Mouse (Mus musculus): Measurements from ENCODE around the gene Phlpp1. TPM values are rescaled to one million over a fixed set of nuclear protein-coding genes. Genes with fewer than 3 reads are reported as not detected.

Gene Phlpp1
- 4.0 and 4.5 TPM in 2 replicates for polyA plus RNA-seq (2014; fragmentation: Nextera tagmentation; extraction: Ambion mirVana)

DNA sequence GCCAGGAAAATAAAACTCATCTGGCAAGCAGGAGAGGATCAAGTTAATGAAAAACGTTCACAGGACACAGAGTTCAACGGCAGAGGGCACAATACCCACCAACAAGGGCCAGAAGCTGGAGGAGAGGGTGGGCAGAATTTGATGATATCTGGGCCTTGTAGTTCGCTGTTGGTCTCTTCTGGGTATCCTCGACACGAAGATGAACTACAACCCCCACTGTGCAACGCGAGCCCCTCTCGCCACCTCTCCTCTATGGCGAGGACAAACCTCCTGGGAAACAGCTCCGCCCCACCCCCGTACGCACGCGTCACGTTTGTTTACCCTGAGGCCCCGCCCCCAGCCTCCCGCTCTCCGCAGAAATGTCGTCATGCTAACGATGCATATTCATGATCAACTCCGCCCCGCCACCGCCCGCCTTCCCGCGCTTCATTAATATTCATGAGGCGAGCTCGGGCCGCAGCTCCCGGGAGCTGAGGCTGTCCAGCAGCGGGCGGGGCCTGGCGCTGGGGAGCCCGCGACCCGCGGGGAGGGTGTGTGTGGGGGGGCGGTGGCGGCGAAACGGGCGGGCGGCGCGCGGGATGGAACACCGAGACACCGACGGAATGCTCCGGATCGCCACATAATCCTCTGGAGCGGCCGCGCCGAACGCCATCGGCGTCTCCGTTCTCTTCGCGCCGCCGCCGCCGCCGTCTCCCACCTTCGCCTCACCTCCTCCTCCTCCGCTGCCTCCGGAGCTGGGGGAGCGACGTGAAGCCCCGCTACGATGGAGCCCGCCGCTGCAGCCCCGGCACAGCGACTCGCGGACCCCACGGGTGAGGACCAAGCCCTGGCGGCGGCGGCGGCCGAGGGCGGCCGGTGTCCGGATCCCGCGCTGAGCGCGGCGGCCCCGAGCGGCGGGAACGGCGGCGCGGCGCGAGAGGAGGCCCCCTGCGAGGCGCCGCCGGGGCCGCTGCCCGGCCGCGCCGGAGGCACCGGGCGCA lies at the start of gene Phlpp1:
Gene Phlpp1, plus strand, starts transcription at position 512 of the 980 bp plus-strand sequence.
- Histone ChIP-seq H3K27me3 (ENCODE audit: control insufficient read depth, insufficient read depth, low read length) (no peaks in the 10 kb centered on the region), H3K36me3 (ENCODE audit: control insufficient read depth, insufficient read depth, low read length) (no peaks in the 10 kb centered on the region), H3K9ac (ENCODE audit: low read depth, low read length) (peak within 1 kb of the TSS; percentile 95), H3K27ac (ENCODE audit: low read depth, low read length) (peak within 1 kb of the TSS; percentile 93), H3K4me2 (peak within 1 kb of the TSS; percentile 62), H3K4me3 (ENCODE audit: low read depth, low read length) (peak within 1 kb of the TSS; percentile 85), H3K4me1 (ENCODE audit: control insufficient read depth, insufficient read depth, low read length) (peaks cover 12% of the 10 kb centered on the region), H3K9me3 (replicated peaks; ENCODE audit: control insufficient read depth, low read length) (no peaks in the 10 kb centered on the region)
- peak; percentile 98 for ATAC-seq (replicated peaks; ENCODE audit: insufficient number of reproducible peaks, low FRiP score, low TSS enrichment)
- WGBS (ENCODE audit: insufficient replicate concordance): under 1% methylated on average over 87 of the region's 113 CpGs

DNA sequence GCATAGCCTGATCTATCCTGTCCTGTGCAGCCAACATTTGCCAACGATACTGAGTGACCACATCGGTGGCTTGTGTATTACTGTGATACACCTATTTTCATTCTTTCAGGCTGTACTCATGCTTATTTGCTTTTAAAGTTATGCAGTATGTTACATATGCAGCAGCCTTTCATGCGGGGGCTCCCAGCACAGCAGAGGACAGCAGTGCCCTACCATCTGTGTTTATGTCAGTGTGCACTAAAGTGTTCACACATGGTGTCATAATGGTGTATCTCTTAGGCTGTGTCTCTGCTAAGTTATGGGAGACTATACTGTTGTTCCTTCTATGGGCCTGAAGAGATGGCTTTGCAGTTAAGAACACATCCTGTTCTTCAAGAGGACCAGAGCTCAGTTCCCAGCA lies 45.0 kb upstream of the Phlpp1 start:
- WGBS (ENCODE audit: insufficient replicate concordance): 82% methylated on average over 3 of the region's 3 CpGs
- Histone ChIP-seq H3K4me1 (ENCODE audit: control insufficient read depth, insufficient read depth, low read length) (no peaks in the 10 kb centered on the region), H3K9ac (ENCODE audit: low read depth, low read length) (no peak overlapping the region), H3K36me3 (ENCODE audit: control insufficient read depth, insufficient read depth, low read length) (no peaks in the 10 kb centered on the region), H3K27ac (ENCODE audit: low read depth, low read length) (no peak overlapping the region), H3K27me3 (ENCODE audit: control insufficient read depth, insufficient read depth, low read length) (no peaks in the 10 kb centered on the region), H3K9me3 (replicated peaks; ENCODE audit: control insufficient read depth, low read length) (no peaks in the 10 kb centered on the region), H3K4me2 (no peak overlapping the region), H3K4me3 (ENCODE audit: low read depth, low read length) (no peak overlapping the region)
- ATAC-seq (replicated peaks; ENCODE audit: insufficient number of reproducible peaks, low FRiP score, low TSS enrichment): no peak

GRCm38 (mm10) chr1:106131697-106132349 lies 39.7 kb upstream of the Phlpp1 start:
- Histone ChIP-seq H3K36me3 (ENCODE audit: control insufficient read depth, insufficient read depth, low read length) (no peaks in the 10 kb centered on the region), H3K4me2 (no peak overlapping the region), H3K27me3 (ENCODE audit: control insufficient read depth, insufficient read depth, low read length) (no peaks in the 10 kb centered on the region), H3K27ac (ENCODE audit: low read depth, low read length) (no peak overlapping the region), H3K9ac (ENCODE audit: low read depth, low read length) (no peak overlapping the region), H3K4me3 (ENCODE audit: low read depth, low read length) (no peak overlapping the region), H3K9me3 (replicated peaks; ENCODE audit: control insufficient read depth, low read length) (no peaks in the 10 kb centered on the region), H3K4me1 (ENCODE audit: control insufficient read depth, insufficient read depth, low read length) (no peaks in the 10 kb centered on the region)
- no peak for ATAC-seq (replicated peaks; ENCODE audit: insufficient number of reproducible peaks, low FRiP score, low TSS enrichment)
- 59% methylated on average over 4 of the region's 4 CpGs for WGBS (ENCODE audit: insufficient replicate concordance)

DNA sequence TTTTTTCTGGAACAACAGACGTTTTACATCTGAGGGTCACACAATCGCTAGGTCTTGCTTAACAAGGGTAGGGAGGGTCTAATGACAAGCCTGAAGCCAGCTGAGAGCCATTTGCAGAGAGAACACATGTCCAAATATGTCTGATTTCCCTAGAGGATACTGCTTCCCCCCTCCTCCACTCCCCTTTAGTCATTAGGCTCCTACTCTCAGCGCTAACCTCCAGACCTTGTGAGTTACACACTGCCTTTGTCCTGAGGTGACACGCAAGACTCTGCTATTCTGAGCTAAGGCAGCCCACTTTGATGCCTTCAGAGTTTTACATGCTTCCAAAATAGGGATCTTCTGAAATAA lies 39.2 kb upstream of the Phlpp1 start:
- Histone ChIP-seq H3K9me3 (replicated peaks; ENCODE audit: control insufficient read depth, low read length) (no peaks in the 10 kb centered on the region), H3K4me1 (ENCODE audit: control insufficient read depth, insufficient read depth, low read length) (no peaks in the 10 kb centered on the region), H3K36me3 (ENCODE audit: control insufficient read depth, insufficient read depth, low read length) (no peaks in the 10 kb centered on the region), H3K9ac (ENCODE audit: low read depth, low read length) (no peak overlapping the region), H3K4me2 (no peak overlapping the region), H3K27me3 (ENCODE audit: control insufficient read depth, insufficient read depth, low read length) (no peaks in the 10 kb centered on the region), H3K4me3 (ENCODE audit: low read depth, low read length) (no peak overlapping the region), H3K27ac (ENCODE audit: low read depth, low read length) (no peak overlapping the region)
- WGBS (ENCODE audit: insufficient replicate concordance): 66% methylated on average over 4 of the region's 4 CpGs
- no peak for ATAC-seq (replicated peaks; ENCODE audit: insufficient number of reproducible peaks, low FRiP score, low TSS enrichment)

DNA sequence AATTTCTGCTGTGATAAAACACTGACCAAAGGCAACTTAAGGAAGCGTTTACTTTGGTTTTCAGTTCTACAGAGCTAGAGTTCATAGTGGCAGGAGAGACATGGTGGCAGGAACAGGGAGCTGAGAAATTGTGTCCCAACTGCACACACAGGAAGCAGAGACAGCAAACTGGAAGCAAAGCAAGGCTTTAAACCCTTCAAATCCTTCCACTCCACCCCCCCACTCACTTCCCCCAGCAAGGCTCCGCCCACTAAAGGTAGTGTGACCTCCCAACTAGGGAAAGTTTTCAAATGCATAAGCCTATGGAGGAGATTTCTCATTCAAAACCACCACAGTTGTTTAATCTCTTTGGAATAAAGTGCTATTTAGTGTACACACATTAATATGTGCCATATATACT lies 32.9 kb upstream of the Phlpp1 start:
- Histone ChIP-seq H3K4me2 (no peak overlapping the region), H3K27me3 (ENCODE audit: control insufficient read depth, insufficient read depth, low read length) (no peaks in the 10 kb centered on the region), H3K4me3 (ENCODE audit: low read depth, low read length) (no peak overlapping the region), H3K4me1 (ENCODE audit: control insufficient read depth, insufficient read depth, low read length) (no peaks in the 10 kb centered on the region), H3K36me3 (ENCODE audit: control insufficient read depth, insufficient read depth, low read length) (no peaks in the 10 kb centered on the region), H3K9ac (ENCODE audit: low read depth, low read length) (no peak overlapping the region), H3K9me3 (replicated peaks; ENCODE audit: control insufficient read depth, low read length) (no peaks in the 10 kb centered on the region), H3K27ac (ENCODE audit: low read depth, low read length) (no peak overlapping the region)
- no peak for ATAC-seq (replicated peaks; ENCODE audit: insufficient number of reproducible peaks, low FRiP score, low TSS enrichment)
- WGBS (ENCODE audit: insufficient replicate concordance): 85% methylated on average over 2 of the region's 2 CpGs

DNA sequence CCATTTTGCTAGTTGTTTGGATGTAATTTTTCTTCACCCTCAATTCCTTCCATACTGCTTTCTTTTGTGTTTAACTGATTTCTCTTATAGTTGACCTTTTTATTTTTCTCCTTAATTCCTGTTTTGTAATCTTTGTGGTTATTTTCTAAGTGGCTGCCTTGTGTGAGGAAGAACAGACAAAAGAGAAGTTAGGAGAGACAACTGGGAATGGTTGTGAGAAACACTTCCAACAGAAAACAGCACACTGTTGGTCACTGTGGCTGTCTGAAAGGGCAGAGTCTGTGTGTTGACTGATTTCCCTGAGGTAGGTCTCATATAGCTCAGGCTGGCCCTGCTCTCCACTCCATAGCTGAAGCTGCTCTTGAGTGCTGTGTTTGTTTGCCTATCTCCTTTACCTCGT lies 32.4 kb upstream of the Phlpp1 start:
- Histone ChIP-seq H3K27me3 (ENCODE audit: control insufficient read depth, insufficient read depth, low read length) (no peaks in the 10 kb centered on the region), H3K9me3 (replicated peaks; ENCODE audit: control insufficient read depth, low read length) (no peaks in the 10 kb centered on the region), H3K27ac (ENCODE audit: low read depth, low read length) (no peak overlapping the region), H3K4me2 (no peak overlapping the region), H3K9ac (ENCODE audit: low read depth, low read length) (no peak overlapping the region), H3K4me1 (ENCODE audit: control insufficient read depth, insufficient read depth, low read length) (no peaks in the 10 kb centered on the region), H3K4me3 (ENCODE audit: low read depth, low read length) (no peak overlapping the region), H3K36me3 (ENCODE audit: control insufficient read depth, insufficient read depth, low read length) (no peaks in the 10 kb centered on the region)
- 44% methylated on average over 1 of the region's 1 CpGs for WGBS (ENCODE audit: insufficient replicate concordance)
- ATAC-seq (replicated peaks; ENCODE audit: insufficient number of reproducible peaks, low FRiP score, low TSS enrichment): no peak

DNA sequence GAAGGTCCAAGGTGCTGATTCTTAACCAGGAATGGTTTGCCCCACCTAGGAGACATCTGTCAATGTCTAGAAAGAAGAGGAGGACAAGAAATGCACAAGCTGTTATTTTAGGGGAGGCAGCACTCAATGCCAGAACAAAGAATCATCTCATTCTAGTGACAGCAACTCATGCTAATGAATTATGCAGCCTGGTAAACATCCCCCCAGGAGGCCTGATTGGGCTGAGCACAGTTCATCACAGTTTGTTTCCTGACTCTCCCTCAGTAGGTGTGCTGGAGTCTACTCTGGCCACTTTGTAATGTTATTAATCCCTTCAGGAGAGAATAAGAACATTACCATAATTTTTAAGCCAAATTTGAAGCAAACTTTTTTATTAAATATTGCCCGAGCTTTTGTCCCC lies 29.5 kb upstream of the Phlpp1 start:
- 74% methylated on average over 1 of the region's 1 CpGs for WGBS (ENCODE audit: insufficient replicate concordance)
- H3K4me3 ChIP-seq (ENCODE audit: low read depth, low read length): no peak overlapping the region
- ATAC-seq (replicated peaks; ENCODE audit: insufficient number of reproducible peaks, low FRiP score, low TSS enrichment): no peak
- no peak overlapping the region for H3K9ac ChIP-seq (ENCODE audit: low read depth, low read length)
- no peaks in the 10 kb centered on the region for H3K9me3 ChIP-seq (replicated peaks; ENCODE audit: control insufficient read depth, low read length)
- no peak overlapping the region for H3K4me2 ChIP-seq
- H3K4me1 ChIP-seq (ENCODE audit: control insufficient read depth, insufficient read depth, low read length): no peaks in the 10 kb centered on the region
- H3K27ac ChIP-seq (ENCODE audit: low read depth, low read length): no peak overlapping the region
- no peaks in the 10 kb centered on the region for H3K36me3 ChIP-seq (ENCODE audit: control insufficient read depth, insufficient read depth, low read length)
- H3K27me3 ChIP-seq (ENCODE audit: control insufficient read depth, insufficient read depth, low read length): no peaks in the 10 kb centered on the region

GRCm38 (mm10) chr1:106144534-106144933 lies 27.0 kb upstream of the Phlpp1 start:
- Histone ChIP-seq H3K36me3 (ENCODE audit: control insufficient read depth, insufficient read depth, low read length) (no peaks in the 10 kb centered on the region), H3K27ac (ENCODE audit: low read depth, low read length) (no peak overlapping the region)
- WGBS (ENCODE audit: insufficient replicate concordance): 79% methylated on average over 2 of the region's 2 CpGs

More at GRCm38 (mm10) chr1:106144534-106144933, 27.0 kb upstream of the Phlpp1 start:
- no peak for ATAC-seq (replicated peaks; ENCODE audit: insufficient number of reproducible peaks, low FRiP score, low TSS enrichment)
- no peaks in the 10 kb centered on the region for H3K4me1 ChIP-seq (ENCODE audit: control insufficient read depth, insufficient read depth, low read length)
- H3K27me3 ChIP-seq (ENCODE audit: control insufficient read depth, insufficient read depth, low read length): no peaks in the 10 kb centered on the region
- no peak overlapping the region for H3K4me3 ChIP-seq (ENCODE audit: low read depth, low read length)
- no peak overlapping the region for H3K4me2 ChIP-seq
- H3K9me3 ChIP-seq (replicated peaks; ENCODE audit: control insufficient read depth, low read length): no peaks in the 10 kb centered on the region
- H3K9ac ChIP-seq (ENCODE audit: low read depth, low read length): no peak overlapping the region
